In the genomic region with DNA sequence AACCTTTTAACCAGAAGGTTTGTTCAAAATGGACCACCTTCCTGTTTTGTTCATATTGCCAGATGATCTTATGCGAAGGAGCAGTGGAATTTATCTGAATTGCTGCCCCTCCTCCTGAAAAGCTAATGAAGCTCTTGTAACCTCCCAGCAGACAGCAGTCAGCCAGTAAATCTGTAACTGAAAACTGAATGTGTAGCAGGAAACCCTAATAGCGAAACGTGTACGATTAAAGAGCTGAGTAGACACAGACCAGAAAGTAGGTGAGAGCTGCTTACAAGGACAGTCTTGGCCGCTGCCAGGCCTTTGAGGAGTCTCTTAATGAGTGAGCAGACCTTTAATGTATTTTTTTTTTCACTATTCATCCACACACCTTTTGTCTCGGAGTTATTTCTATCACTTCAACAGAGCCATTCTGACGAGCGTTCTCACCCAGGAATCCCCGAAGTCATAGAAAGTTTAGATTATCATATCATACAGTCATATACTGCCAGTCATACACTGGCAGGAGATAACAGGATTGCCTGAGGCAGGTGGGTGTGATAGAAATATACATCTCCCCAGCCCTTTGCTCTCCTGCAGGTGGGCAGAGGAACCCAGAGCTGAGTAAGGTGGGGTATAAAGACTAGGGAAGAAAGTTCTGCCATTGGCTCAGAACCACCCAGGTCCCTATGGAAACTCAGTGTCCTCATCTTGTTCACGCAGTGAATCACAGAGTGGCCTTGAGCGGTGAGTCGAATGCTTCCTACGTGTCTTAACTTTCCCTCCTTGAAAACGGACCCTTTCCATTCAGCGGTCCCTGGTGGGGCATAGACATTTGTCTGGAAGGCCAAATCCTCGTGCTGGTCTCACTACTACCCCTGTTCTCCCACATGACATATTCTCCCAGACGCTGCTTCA, we compare ENCODE assay signal across 23 mouse cellular contexts.
DNase-seq lines count a peak whose midpoint lies in the region; ATAC-seq lines count a peak whose summit lies in the region.
"Had no signal": no experiment of that assay in that cellular context is flagged by ENCODE, and none has a peak within 500 bp of the region (broad histone marks: within the 10 kb centered on the region; RNA-seq: fewer than 3 reads in every experiment).

No protein-coding gene starts in this region.

- H3K27me3 ChIP-seq in midbrain, embryonic 10.5 days (ENCODE audit: low read depth, poor library complexity, severe bottlenecking): peaks cover 7% of the 10 kb centered on the region; the same call in 1 of the 2 replicates
- no peaks in the 10 kb centered on the region for H3K27me3 ChIP-seq in midbrain, embryonic 13.5 days
- no peaks in the 10 kb centered on the region for H3K27me3 ChIP-seq in intestine, embryonic 15.5 days (replicated peaks)
- H3K27me3 ChIP-seq in forebrain, embryonic 12.5 days: peaks cover 26% of the 10 kb centered on the region; the same call in 1 of the 2 replicates
- H3K27me3 ChIP-seq: kidney, embryonic 15.5 days had no signal

- DNase-seq in heart, adult 11 months: peak; percentile 61
- no peak for DNase-seq in heart, adult 9 months (ENCODE audit: low spot score in 2 of 2)
- DNase-seq in midbrain, embryonic 10.5 days (ENCODE audit: low spot score): no peak
- DNase-seq in spleen, adult 12 weeks (ENCODE audit: low spot score): no peak
- DNase-seq: B cell, adult 2 months; cerebellum, adult 2 months; cerebellum, postnatal 25 days; heart, postnatal 4 days; layer of hippocampus, adult 9-11 months; lung, embryonic 14.5 days; lung, postnatal 4 days; thymus, adult 2 months had no signal

- H3K36me3 ChIP-seq in midbrain, embryonic 10.5 days: no peaks in the 10 kb centered on the region
- no peaks in the 10 kb centered on the region for H3K36me3 ChIP-seq in midbrain, embryonic 13.5 days
- H3K36me3 ChIP-seq in intestine, embryonic 15.5 days: no peaks in the 10 kb centered on the region
- no peaks in the 10 kb centered on the region for H3K36me3 ChIP-seq in forebrain, embryonic 12.5 days (replicated peaks)
- H3K36me3 ChIP-seq: embryonic facial prominence, embryonic 13.5 days; heart, embryonic 10.5 days; kidney, embryonic 15.5 days had no signal

- H3K9ac ChIP-seq in midbrain, embryonic 13.5 days (replicated peaks): no peak overlapping the region
- H3K9ac ChIP-seq in intestine, embryonic 15.5 days: no peak overlapping the region
- no peak overlapping the region for H3K9ac ChIP-seq in forebrain, embryonic 12.5 days
- H3K9ac ChIP-seq: embryonic facial prominence, embryonic 13.5 days; forebrain, embryonic 13.5 days; kidney, embryonic 15.5 days; liver, embryonic 14.5 days; lung, embryonic 14.5 days had no signal

- no peak overlapping the region for H3K4me3 ChIP-seq in midbrain, embryonic 10.5 days
- no peak overlapping the region for H3K4me3 ChIP-seq in midbrain, embryonic 13.5 days (replicated peaks)
- H3K4me3 ChIP-seq in intestine, embryonic 15.5 days (replicated peaks): no peak overlapping the region
- no peak overlapping the region for H3K4me3 ChIP-seq in forebrain, embryonic 12.5 days (replicated peaks)
- H3K4me3 ChIP-seq: embryonic facial prominence, embryonic 13.5 days; erythroblast, embryonic 14.5 days; forebrain, embryonic 13.5 days; heart, embryonic 10.5 days; kidney, embryonic 15.5 days had no signal

- WGBS in midbrain, embryonic 10.5 days: 80% methylated on average over 17 of the region's 17 CpGs
- WGBS in midbrain, embryonic 13.5 days: 63% methylated on average over 17 of the region's 17 CpGs
- 62% methylated on average over 17 of the region's 17 CpGs for WGBS in intestine, embryonic 15.5 days
- WGBS in forebrain, embryonic 12.5 days: 54% methylated on average over 17 of the region's 17 CpGs

- H3K27ac ChIP-seq in midbrain, embryonic 10.5 days (replicated peaks): peak overlapping the region; percentile 68
- no peak overlapping the region for H3K27ac ChIP-seq in midbrain, embryonic 13.5 days
- peak overlapping the region; percentile 56 for H3K27ac ChIP-seq in intestine, embryonic 15.5 days
- no peak overlapping the region for H3K27ac ChIP-seq in forebrain, embryonic 12.5 days
- H3K27ac ChIP-seq: embryonic facial prominence, embryonic 13.5 days; forebrain, embryonic 13.5 days; heart, embryonic 10.5 days; kidney, embryonic 15.5 days; liver, embryonic 14.5 days; stomach, postnatal 0 days had no signal

- no peaks in the 10 kb centered on the region for H3K9me3 ChIP-seq in midbrain, embryonic 10.5 days (replicated peaks)
- no peaks in the 10 kb centered on the region for H3K9me3 ChIP-seq in midbrain, embryonic 13.5 days
- no peaks in the 10 kb centered on the region for H3K9me3 ChIP-seq in intestine, embryonic 15.5 days
- H3K9me3 ChIP-seq in forebrain, embryonic 12.5 days: no peaks in the 10 kb centered on the region
- H3K9me3 ChIP-seq: embryonic facial prominence, embryonic 13.5 days; forebrain, embryonic 13.5 days; heart, embryonic 10.5 days; kidney, embryonic 15.5 days had no signal

- peaks cover 54% of the 10 kb centered on the region for H3K4me1 ChIP-seq in midbrain, embryonic 10.5 days
- H3K4me1 ChIP-seq in midbrain, embryonic 13.5 days (replicated peaks): peaks cover 40% of the 10 kb centered on the region
- H3K4me1 ChIP-seq in intestine, embryonic 15.5 days (replicated peaks): peaks cover 19% of the 10 kb centered on the region
- H3K4me1 ChIP-seq in forebrain, embryonic 12.5 days: peaks cover 41% of the 10 kb centered on the region

- H3K4me2 ChIP-seq in midbrain, embryonic 13.5 days (replicated peaks): no peak overlapping the region
- peak overlapping the region; percentile 25 for H3K4me2 ChIP-seq in intestine, embryonic 15.5 days (replicated peaks)
- no peak overlapping the region for H3K4me2 ChIP-seq in forebrain, embryonic 12.5 days
- H3K4me2 ChIP-seq: embryonic facial prominence, embryonic 13.5 days; forebrain, embryonic 13.5 days; kidney, embryonic 15.5 days; lung, embryonic 14.5 days had no signal

- ATAC-seq in midbrain, embryonic 13.5 days: no peak; the same call in 1 of the 2 replicates
- peak; percentile 58; the same call in 1 of the 2 replicates for ATAC-seq in intestine, embryonic 15.5 days
- no peak for ATAC-seq in forebrain, embryonic 12.5 days (ENCODE audit: low FRiP score)
- ATAC-seq: forebrain, embryonic 13.5 days; hindbrain, embryonic 16.5 days had no signal

Comparison
In these comparisons a context has a peak if more than half of its experiments do, and no peak if none do; other contexts are left out.
1. H3K27ac ChIP-seq: peak in midbrain, embryonic 10.5 days (single experiment) and intestine, embryonic 15.5 days (single experiment); none in midbrain, embryonic 13.5 days (single experiment) and forebrain, embryonic 12.5 days (single experiment).